ENCODE assay signal across 10 mouse cellular contexts in the genomic region with DNA sequence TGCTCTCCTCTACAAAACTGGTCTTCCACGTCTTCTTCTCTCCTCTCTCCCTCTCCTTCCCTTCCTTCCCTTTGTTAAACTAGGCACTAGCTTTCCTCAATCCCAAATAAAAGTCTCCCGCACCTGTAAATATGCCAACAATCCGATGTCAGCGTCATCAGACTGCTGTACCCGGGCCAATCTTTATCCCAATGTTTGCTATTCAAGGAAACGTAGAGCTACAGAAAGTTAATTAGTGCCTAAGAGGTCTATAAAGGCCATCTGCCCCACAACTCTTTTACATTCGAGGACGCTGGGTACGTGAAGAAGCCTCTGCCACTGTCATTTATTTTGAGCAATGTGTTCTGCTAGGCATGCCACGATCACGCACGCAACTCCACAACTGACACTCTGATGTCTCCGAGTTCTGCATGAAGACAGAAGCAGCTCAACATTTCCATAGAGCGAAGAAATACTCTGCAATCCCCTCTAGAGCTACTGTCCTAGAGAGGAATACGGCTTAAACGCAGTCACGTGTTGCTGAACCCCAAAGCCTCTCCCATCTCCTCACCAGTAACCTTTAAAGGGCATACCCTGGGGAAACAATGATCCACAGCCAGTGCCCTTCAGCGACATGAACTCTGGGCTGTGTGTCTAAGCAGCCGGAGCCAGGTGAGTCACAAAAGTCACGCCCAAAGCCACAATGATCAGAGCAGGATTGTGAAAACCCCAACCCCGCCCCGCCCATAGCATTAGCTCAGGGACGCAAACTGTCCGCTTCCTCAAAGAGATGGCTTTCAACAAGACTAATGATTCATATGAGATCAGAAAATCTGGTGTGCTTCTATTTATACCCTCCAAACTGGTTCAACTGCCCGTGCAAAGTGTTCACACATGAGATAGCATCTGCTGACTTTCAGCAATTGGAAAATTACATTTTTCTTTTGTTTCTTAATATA.
DNase-seq lines count a peak whose midpoint lies in the region; ATAC-seq lines count a peak whose summit lies in the region.
"Had no signal": no experiment of that assay in that cellular context is flagged by ENCODE, and none has a peak within 500 bp of the region (broad histone marks: within the 10 kb centered on the region; RNA-seq: fewer than 3 reads in every experiment).

No protein-coding gene starts in this region.

- H3K36me3 ChIP-seq in hindbrain, embryonic 14.5 days (replicated peaks; ENCODE audit: control insufficient read depth, insufficient read depth): no peaks in the 10 kb centered on the region
- H3K36me3 ChIP-seq: heart, embryonic 13.5 days; limb, embryonic 13.5 days had no signal

- ATAC-seq in CD4-positive, CD25-positive, alpha-beta regulatory T cell, adult 4 months: peak; percentile 94
- no peak for ATAC-seq in hindbrain, embryonic 14.5 days (ENCODE audit: low FRiP score)

- no peak overlapping the region for H3K27ac ChIP-seq in hindbrain, embryonic 14.5 days
- H3K27ac ChIP-seq: heart, embryonic 13.5 days; limb, embryonic 13.5 days had no signal

- no peak overlapping the region for H3K9ac ChIP-seq in hindbrain, embryonic 14.5 days
- H3K9ac ChIP-seq: heart, embryonic 13.5 days; limb, embryonic 13.5 days had no signal

- 77% methylated on average over 25 of the region's 25 CpGs for WGBS in hindbrain, embryonic 14.5 days

- peak; percentile 93 for DNase-seq in 416B (ENCODE audit: low read depth)
- DNase-seq in c-Kit-positive CD71-negative TER-119-negative erythroid progenitor cells, embryonic 14.5 days (ENCODE audit: low read depth): peak; percentile 73
- DNase-seq in monocyte, adult 2 months (ENCODE audit: low read depth in 1 of 2, low spot score in 2 of 2): peak; percentile 49 to 62
- no peak for DNase-seq in left cerebral cortex, postnatal 10 days (ENCODE audit: extremely low spot score in 1 of 2, low spot score in 2 of 2)
- DNase-seq in hindbrain, embryonic 14.5 days (ENCODE audit: low spot score): no peak
- no peak for DNase-seq in gastrocnemius, adult 8-10 months (ENCODE audit: low spot score in 2 of 2)
- DNase-seq in testis, postnatal 14 days (ENCODE audit: low spot score): no peak

- H3K4me1 ChIP-seq in hindbrain, embryonic 14.5 days (replicated peaks; ENCODE audit: control insufficient read depth, insufficient read depth, low read length): no peaks in the 10 kb centered on the region
- H3K4me1 ChIP-seq: heart, embryonic 13.5 days; limb, embryonic 13.5 days had no signal

- intact Hi-C loops in left cerebral cortex, postnatal 10 days (cut with DNase I): no loop called here

- no peak overlapping the region for H3K4me2 ChIP-seq in hindbrain, embryonic 14.5 days (replicated peaks)
- H3K4me2 ChIP-seq: heart, embryonic 13.5 days; limb, embryonic 13.5 days had no signal

- H3K27me3 ChIP-seq in hindbrain, embryonic 14.5 days (ENCODE audit: control insufficient read depth, insufficient read depth, low read length): no peaks in the 10 kb centered on the region
- H3K27me3 ChIP-seq: heart, embryonic 13.5 days; limb, embryonic 13.5 days had no signal

- H3K9me3 ChIP-seq in hindbrain, embryonic 14.5 days (ENCODE audit: control insufficient read depth, low read length): no peaks in the 10 kb centered on the region
- H3K9me3 ChIP-seq: heart, embryonic 13.5 days; limb, embryonic 13.5 days had no signal

- H3K4me3 ChIP-seq in hindbrain, embryonic 14.5 days (replicated peaks; ENCODE audit: low read length): no peak overlapping the region
- H3K4me3 ChIP-seq: heart, embryonic 13.5 days; limb, embryonic 13.5 days had no signal

Comparison
In these comparisons a context has a peak if more than half of its experiments do, and no peak if none do; other contexts are left out.
1. DNase-seq: peak in 416B (single experiment), c-Kit-positive CD71-negative TER-119-negative erythroid progenitor cells, embryonic 14.5 days (single experiment) and monocyte, adult 2 months (2 of 2); none in left cerebral cortex, postnatal 10 days (0 of 2), hindbrain, embryonic 14.5 days (single experiment), gastrocnemius, adult 8-10 months (0 of 2) and testis, postnatal 14 days (single experiment).